Mouse (Mus musculus): ENCODE data around the gene Selenom.
A peak's percentile ranks its signal among the peaks of the same experiment; 100 is the strongest.

Gene Selenom

GRCm38 (mm10) chr11:3513291-3513690 lies 1.2 kb upstream of the Selenom start:
- DNase-seq (ENCODE audit: low read depth): no peak

DNA sequence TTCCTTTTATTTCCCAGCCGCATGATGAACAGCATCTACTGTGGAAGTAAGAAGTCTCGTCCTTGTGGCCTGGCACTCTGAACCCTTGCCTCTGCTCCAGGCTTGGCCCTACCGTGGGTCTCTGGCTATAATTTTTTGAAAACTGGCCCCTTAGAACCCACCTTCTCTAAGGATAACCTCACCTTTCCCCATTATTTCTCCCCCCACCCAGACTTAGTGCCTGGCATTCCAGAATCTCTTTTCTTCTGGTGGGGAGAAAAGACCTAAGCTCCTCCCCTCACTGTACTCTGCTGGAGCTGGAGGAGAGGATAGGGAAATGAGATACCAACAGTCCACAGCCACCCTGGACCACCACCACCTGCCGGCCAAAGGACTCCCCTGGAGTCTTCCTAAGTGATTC lies 732 bp downstream of the Selenom start:
- peak; percentile 39 for DNase-seq (ENCODE audit: low read depth)

DNA sequence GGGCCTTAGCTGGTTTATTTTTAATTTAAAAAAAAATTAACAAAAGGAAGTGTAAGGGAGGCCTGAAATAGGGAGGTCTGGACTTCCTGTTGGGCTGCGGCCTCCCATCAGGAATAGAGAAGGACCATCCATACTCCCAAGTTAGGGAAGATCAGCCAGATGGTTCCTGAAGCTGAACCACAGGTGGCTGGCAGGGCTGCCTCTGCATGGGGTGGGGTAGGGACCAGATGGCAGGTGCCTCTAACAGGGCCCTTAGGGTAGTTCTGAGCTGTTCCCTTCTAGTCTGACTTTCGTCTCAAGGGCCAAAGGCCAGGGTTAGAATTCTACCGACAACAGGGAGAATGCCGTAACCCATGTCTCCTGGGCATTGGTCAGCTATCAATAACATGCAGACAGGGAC lies 1.2 kb downstream of the Selenom start:
- DNase-seq (ENCODE audit: low read depth): no peak

GRCm38 (mm10) chr11:3516121-3516520 lies 1.6 kb downstream of the Selenom start:
- no peak for DNase-seq (ENCODE audit: low read depth)

DNA sequence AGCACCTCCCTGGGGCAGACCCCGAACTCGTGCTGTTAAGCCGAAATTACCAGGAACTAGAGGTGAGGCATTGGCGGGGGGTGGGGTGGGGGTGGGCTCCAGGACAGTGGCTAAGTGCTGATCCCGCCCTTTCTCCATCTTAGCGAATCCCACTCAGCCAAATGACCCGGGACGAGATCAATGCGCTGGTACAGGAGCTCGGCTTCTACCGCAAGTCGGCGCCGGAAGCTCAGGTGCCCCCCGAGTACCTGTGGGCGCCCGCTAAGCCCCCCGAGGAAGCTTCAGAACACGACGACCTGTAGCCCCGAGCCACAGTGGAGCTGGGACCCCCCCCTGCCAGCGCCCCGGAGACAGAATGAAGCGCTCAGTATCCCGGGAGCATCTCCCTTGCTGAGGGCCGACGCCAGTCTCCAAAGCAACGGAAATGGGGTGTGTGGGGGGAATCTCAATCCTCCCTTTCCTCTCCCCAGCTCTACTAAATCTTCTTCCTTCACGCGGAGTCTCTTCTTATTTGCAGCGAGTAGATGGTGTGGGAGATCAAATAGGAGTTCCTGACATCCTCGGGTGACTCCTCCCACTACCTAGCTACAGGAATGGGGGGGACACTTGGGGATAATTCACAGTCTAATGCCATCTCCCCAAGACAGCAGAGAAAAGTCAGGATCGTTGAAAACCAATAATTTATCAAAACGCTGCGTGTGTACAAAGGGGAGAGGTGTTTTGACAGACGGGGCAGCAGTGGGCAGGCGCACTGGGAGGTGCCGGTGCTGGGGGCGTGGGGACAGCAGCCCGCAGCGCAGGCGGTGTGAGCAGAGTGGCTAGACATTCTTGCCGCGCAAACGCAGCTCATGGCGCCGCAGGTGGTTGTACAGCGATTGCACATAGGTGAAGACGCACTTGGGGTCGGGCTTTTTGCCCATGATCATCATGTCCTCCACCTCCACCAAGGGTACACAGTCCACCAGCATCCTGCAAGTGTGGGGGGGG lies 2.7 kb downstream of the Selenom start:
- DNase-seq (ENCODE audit: low read depth): no peak

DNA sequence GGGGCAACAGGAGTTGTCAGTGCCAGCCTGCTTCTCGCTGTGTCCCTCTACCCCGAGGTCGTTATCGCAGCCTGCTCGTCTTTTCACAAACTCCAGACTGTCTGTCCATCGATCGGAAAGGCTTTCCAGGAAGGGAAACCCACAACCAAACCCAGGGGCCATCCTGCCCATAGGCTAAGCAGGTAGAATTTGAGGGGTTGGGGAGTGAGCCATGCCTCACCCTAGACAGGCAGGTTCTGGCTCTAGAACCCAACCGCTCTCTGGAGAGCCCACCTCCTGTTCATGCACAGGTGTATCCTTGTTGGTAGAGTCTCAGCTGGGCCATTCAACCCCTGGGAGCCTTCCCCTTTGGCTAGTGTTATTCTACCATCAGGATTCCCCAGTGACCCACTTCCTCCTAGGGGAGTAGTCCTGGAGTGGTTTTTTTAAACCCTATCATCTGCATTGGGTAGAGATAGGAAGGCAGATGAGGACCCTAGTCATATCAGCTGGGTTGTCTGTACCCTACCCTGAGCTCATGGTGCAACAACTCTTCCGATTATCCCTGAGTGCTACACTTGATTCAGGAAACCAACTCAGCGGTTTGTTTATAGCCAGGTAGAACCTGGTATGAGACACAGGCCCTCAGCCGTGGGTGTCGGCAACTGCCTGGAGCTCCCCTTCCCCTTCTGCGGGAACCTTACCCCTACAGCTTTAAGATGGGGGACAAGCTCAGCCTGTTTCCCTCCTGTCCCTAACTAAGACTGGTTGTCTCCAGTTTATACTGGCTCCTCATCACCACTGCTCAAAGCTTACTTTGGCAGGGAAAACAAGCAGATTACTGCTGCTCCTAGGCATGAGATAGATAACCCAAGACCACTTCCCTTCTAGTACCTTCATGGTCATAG lies 3.6 kb downstream of the Selenom start:
- peak; percentile 24 for DNase-seq (ENCODE audit: low read depth)

GRCm38 (mm10) chr11:3519051-3519726 lies 4.7 kb downstream of the Selenom start:
- DNase-seq (ENCODE audit: low read depth): peak; percentile 16

GRCm38 (mm10) chr11:3519756-3520398 lies 5.4 kb downstream of the Selenom start:
- no peak for DNase-seq (ENCODE audit: low read depth)

GRCm38 (mm10) chr11:3520919-3521318 lies 6.4 kb downstream of the Selenom start:
- DNase-seq (ENCODE audit: low read depth): no peak

DNA sequence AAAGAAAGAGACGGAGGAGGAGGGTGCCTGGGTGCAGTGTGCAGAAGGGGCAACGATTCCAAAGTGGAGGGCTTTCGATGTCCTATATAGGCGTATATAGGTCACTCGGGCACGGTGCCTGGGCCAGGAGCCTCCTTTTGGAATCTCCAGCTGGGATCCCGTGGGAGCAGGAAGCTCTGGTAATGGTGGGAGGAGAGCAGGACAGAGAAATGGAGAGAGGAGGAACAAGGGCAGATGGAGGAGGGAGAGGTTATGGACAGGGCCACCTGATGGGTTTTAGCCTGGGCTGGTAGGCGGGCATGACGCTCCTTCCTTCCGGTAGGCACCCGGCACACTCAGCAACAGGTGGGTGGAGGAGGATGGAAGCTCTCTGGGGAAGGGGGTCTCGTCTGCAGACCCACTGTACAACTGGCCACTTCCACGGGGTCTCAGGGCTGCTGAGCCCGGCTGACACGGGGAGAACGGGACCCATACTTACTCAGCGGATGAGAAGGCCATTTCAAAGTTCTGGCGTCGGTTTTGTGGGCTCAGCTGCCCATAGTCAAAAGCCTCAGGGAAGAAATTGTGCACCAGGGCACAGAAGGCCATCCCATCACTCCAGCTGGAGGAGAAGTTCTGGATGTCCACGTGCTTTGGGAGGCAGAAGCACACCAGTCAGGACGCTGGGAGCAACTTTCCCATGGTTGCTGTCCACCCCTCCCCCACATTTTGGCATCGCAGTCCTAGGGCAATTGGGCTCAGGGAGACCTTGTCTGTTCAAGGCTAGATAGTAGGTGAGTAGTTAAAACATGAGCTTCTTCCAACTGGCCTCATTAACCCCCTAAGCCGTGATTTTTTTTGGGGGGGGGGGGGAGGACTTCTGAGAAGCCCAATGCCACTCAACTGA lies 7.1 kb downstream of the Selenom start:
- no peak for DNase-seq (ENCODE audit: low read depth)

- DNase-seq (ENCODE audit: low read depth): no peak
These were observed 8.0 kb downstream of the Selenom start for GRCm38 (mm10) chr11:3522285-3523000.

GRCm38 (mm10) chr11:3523840-3524582 lies 9.5 kb downstream of the Selenom start:
- no peak for DNase-seq (ENCODE audit: low read depth)

- DNase-seq (ENCODE audit: low read depth): no peak
These were observed 11.1 kb downstream of the Selenom start for GRCm38 (mm10) chr11:3525560-3525959.

GRCm38 (mm10) chr11:3526207-3526606 lies 11.7 kb downstream of the Selenom start:
- DNase-seq (ENCODE audit: low read depth): no peak

GRCm38 (mm10) chr11:3526979-3527738 lies 12.7 kb downstream of the Selenom start:
- no peak for DNase-seq (ENCODE audit: low read depth)

DNA sequence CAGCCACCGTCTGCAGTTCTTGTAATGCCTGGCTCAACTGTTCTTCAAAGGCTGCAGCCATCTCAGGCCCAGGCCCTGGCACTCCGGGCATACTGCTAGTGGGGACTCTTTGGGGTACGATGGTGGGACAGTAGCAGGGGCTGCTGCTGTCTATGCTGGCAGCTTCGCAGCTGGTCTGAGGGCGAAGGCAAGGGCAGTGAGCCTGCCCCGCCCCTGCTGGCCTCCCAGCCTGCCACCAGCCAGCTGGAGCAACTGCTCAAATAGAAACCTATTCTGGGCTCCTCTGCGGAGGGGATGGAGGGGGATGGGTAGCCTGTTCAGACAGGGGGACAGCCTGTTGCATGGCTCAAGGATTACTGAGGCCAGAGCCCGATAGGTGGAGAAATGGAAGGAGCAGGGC lies 13.3 kb downstream of the Selenom start:
- DNase-seq (ENCODE audit: low read depth): no peak

DNA sequence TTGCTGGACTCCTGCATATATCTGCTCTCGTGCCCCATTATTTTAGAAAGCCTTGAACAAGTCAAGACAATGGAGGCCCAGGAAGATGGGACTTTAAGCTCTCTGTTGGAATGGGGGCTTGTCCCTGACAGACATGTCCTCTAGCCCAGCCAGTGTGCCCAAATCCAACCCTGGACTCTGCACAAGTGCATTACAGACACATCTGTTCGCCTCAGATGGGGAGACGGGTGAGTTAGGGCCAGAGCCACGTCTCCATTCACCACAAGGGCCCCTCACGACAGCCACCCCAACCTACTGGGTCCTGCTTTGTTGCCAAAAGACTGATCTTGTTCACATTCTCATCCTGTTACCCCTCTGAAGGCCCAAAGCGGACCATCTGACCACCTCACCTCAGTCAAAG lies 13.7 kb downstream of the Selenom start:
- DNase-seq (ENCODE audit: low read depth): no peak

DNA sequence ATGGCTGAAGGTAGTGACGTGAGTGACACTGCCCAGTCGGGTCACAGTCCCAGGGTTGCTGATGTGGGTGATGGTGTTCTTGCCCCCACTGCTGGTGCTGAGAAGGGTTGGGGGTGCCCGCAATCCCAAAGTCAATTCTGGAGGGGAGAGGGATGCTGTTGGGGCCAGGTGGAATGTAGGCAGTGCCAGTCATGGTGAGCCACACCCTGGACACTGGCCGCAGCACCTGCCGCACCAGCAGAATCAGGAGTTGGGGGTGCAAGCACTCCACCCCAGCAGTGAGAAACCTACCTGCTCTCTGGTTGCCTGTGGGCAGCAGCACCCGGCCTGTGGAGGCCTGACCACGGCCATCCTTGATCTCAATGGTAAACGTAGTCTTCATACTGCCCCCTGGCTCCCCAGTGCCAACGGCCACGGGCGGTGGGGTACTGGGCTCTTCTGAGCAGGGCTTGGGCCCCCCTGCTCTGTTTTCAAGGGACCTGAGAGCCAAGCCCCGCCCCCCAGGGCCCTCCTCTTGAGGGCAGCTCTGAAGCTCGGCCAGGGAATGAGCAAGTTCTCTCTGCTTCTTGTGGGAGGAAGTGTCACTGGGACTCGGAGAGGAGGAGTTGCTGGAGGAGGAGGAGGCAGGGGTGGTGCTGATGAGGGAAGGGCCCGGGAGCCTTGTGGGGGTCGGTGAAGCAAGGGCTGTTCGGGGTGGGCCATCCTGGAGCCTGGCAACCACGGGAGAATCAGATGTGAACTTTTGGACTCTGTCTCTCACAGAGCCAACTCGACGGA lies 15.2 kb downstream of the Selenom start:
- DNase-seq (ENCODE audit: low read depth): no peak
